Mouse (Mus musculus) embryonic fibroblast, embryonic 13.5 days (primary cell): ENCODE results near the gene Pcare. TPM values are rescaled to one million over a fixed set of nuclear protein-coding genes. Genes with fewer than 3 reads are reported as not detected.

Experiments
- H3K27ac ChIP-seq: 2 replicates; pipeline ENCODE4 v1.5.1; 2012; ENCODE audit warnings: low read length, control low read depth, inconsistent platforms; ENCODE audit not compliant: insufficient read depth
- H3K4me1 ChIP-seq: 2 replicates; pipeline ENCODE4 v1.6.1; 2011; ENCODE audit warnings: low read length; ENCODE audit not compliant: control insufficient read depth, insufficient read depth
- H3K4me3 ChIP-seq: 2 replicates; pipeline ENCODE4 v1.5.1; 2011; ENCODE audit warnings: mild to moderate bottlenecking, control low read depth, low read length; ENCODE audit not compliant: insufficient read depth
- CTCF ChIP-seq: IDR thresholded peaks from 2 replicates; pipeline ENCODE4 v1.5.1; 2011; ENCODE audit warnings: mild to moderate bottlenecking, control low read depth, low read length, moderate library complexity, borderline replicate concordance; ENCODE audit not compliant: insufficient read depth
- POLR2A ChIP-seq: IDR thresholded peaks from 2 replicates; pipeline ENCODE4 v1.6.1; 2011; ENCODE audit warnings: low read depth, mild to moderate bottlenecking, control low read depth, low read length, moderate library complexity
- polyA plus RNA-seq: library from polyadenylated mRNA; stranded (reverse); fragments of >200 nt; gene quantifications from 2 replicates; pipeline ENCODE4 v1.2.4, GENCODE M21; 2011; ENCODE audit warnings: low read depth; ENCODE audit not compliant: missing spikeins, insufficient read length

The Pcare gene
- polyA plus RNA-seq, 1 experiment: not detected

DNA sequence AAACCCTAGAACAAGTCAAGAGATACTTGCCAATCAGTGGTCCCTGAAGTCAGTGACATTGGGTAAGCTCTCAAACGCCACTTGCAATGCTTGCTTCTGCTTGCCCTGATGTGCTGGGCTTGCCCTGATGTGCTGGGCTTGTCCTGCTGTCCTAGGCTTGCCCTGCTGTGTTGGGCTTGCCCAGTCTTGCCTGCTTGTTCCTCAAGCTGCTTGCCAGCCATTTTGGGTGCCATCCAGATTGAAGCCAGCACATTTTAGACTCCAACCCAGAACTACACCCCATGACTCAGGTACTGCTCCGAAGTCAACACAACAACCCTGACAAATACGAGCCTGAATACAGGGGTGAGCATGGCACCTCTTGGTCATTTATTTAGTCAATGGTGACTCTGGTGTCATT lies 10.5 kb downstream of the Pcare start:
- H3K27ac ChIP-seq: peak overlapping the region; percentile 60; the same call in 1 of the 2 replicates
- TF ChIP-seq CTCF (no peak), POLR2A (no peak)
- peaks cover 4% of the 10 kb centered on the region; the same call in 1 of the 2 replicates for H3K4me1 ChIP-seq
- H3K4me3 ChIP-seq: no peak overlapping the region

DNA sequence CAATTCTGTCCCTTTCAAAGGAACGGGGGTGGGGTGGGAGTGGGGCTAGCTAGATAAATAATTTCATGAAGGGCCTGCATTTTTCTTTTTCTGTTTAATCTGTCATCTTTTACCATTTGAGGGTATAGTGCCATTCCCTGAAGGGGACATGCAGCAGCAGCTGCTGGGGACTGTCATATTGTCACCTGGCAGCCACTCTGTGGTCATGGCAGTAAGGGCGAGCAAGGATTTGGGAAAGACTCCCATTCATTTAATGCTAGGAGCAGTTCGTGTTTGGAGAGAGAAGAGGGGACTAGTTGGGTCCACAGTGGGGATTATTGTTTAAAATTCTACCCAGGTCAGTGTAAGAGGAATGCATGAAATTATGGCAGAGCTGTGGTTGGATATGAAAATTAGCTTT lies 16.3 kb downstream of the Pcare start:
- H3K27ac ChIP-seq: no peak overlapping the region
- no peak overlapping the region for H3K4me3 ChIP-seq
- no peak for TF ChIP-seq POLR2A
- TF ChIP-seq CTCF: no peak
- H3K4me1 ChIP-seq: no peaks in the 10 kb centered on the region

DNA sequence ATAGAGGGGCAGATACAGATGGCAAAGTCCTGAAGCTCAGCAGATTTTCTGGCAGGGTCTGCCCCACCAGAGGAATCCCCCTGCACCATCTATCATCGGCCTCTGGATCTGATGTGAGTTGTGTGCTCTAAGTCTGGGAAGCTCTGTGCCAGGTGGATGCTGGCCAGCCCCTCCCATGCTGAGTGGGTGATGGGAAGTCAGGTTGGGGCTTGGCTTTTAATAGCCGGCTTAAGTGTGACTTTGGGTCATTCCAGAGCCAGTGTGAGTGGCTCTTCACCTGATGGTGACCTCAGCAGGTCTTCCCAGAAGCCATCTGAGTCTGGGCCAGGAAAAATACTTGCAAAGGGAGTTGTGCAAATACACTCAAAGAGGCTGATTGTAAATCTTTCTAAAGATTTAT lies 22.0 kb downstream of the Pcare start:
- Histone ChIP-seq H3K4me3 (no peak overlapping the region), H3K27ac (no peak overlapping the region), H3K4me1 (no peaks in the 10 kb centered on the region)
- TF ChIP-seq CTCF (no peak), POLR2A (no peak)

DNA sequence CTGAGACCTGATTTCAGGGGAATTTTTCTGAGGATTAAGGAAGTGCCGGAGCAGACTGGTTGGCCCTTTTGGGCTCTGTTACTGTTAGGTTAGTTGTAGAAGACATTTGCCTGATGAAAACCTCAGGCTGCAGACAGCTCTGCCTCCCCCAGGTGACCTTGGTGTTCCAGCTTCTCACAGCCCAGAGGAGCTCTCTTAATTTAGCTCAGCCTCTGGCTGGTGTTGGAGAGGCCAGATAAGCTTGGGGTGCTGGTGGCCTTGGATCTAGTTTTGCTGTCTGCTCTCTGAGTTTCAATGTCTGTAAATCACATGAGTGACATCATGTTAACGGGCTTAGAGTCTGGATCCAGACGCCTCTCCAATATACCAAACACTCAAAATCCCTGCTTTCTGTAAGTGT lies 31.7 kb downstream of the Pcare start:
- no peaks in the 10 kb centered on the region for H3K4me1 ChIP-seq
- no peak overlapping the region for H3K4me3 ChIP-seq
- no peak for TF ChIP-seq POLR2A
- TF ChIP-seq CTCF: no peak
- no peak overlapping the region for H3K27ac ChIP-seq

DNA sequence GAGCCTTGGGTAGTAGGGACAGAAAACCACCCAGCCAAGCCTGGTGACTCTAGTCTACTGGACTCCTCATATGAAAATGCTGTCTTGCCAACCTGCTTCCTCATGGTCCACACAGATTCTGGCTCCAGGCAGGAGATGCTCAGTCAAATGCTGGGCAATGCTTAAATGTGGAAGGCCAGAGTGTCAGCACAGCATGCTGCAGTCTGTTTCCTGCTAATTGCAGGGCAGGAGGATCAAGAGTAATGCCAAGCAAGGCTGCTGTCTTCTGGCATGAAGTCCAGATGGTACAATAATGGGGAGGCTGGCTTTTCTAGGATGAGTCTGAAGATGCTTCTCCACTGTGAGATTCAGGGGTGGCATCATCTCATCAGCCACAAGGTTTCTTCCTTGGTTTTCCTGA lies 32.3 kb downstream of the Pcare start:
- Histone ChIP-seq H3K27ac (no peak overlapping the region), H3K4me1 (no peaks in the 10 kb centered on the region), H3K4me3 (no peak overlapping the region)
- no peak for TF ChIP-seq CTCF
- TF ChIP-seq POLR2A: no peak

DNA sequence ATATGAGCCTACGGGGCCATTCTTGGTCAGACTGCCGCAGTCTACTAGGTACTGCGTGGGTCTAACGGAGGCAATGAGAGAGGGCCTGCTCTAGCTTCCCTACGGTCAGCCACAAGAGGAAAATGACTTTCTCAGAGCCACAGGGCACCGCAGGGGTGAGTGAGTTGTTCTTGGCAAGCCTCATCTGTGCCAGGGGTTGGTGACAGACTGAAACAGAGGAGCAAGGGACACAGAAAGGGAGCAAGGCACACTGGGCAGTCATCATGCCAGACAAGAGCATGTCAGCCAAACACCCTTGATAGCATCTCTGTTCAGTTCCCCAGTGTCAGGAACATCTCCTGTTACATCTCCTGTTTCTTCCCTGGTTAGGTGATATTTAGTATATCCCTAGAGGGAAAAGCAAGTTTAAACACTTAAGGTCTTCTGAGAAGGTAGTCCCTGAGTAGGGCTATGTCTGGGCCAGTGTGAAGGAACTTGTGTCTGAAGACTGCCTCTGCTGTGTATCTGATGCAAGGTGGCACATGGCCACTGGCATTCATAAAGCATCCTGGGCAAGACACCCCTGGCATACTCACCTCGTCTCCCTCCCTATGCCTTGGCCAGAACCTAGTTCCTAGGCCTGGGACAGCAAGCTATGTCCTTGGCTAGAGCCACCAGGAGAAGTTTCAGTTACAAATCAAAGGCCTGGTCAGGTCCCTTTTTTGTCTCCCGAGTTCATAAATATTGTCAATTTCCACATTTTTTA lies 34.6 kb downstream of the Pcare start:
- H3K4me1 ChIP-seq: no peaks in the 10 kb centered on the region

DNA sequence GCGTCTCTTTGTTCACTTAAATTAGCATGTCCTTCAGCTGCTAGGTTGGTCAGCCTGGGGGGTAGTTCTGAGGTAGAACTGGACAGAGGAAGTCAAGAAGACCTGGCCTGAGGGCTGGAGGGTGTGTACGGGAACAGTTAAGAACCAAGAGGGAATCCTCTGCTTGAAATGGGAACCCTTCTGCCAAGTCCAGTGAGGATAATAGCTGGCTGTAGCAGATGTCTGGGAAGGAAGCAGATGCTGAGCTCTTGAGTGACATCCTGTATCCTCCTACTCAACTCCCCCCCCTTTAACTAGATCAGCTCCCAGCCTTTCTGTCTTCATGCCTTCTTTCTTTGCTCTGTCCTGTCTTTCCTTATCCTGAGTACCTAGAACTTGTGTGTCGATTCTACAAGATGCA lies 37.7 kb downstream of the Pcare start:
- Histone ChIP-seq H3K4me1 (no peaks in the 10 kb centered on the region), H3K27ac (no peak overlapping the region), H3K4me3 (no peak overlapping the region)
- TF ChIP-seq CTCF: no peak
- TF ChIP-seq POLR2A: no peak

More for the DNA sequence above, 34.6 kb downstream of the Pcare start:
- no peak overlapping the region for H3K27ac ChIP-seq
- H3K4me3 ChIP-seq: no peak overlapping the region
- TF ChIP-seq CTCF: no peak
- no peak for TF ChIP-seq POLR2A

DNA sequence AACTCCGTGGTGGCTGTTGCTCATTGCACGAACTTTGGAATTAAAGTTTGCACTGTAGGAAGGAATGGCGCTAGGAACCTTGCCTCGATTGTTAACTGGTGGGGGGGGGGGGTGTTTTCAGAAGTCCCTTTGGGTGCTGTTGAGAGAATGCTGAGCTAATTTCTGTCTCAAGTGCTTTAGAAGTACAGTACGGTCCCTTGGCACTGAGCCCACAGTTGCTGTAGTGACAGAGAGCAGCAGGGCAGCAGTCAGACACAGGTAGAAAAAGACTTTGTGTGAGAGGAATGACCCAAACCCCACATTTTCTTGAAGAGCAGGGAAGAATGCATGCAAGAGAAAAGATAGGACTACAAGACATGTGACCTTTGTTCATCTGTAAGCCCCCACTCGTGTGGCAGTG lies 40.4 kb downstream of the Pcare start:
- Histone ChIP-seq H3K4me3 (no peak overlapping the region), H3K27ac (no peak overlapping the region), H3K4me1 (no peaks in the 10 kb centered on the region)
- no peak for TF ChIP-seq POLR2A
- TF ChIP-seq CTCF: no peak

DNA sequence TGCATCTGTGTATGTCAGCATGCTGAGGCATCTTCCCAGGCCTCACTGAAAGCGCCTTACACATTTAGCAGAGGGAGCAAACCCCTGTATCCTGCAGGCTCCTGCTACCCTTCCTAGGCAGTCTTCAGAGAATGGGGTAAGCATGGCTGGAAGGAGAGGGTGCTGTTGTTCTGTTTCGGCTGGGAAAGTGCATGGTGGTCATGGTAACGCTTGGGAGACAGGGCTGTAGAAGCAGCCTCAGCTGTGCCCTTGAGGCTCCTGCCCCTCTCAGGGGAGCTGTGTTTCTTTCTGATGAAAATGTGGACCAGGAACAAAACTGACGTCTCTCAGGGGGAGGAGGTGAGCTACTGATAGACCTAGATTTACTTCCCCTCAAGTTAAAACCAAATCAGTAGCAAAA lies 45.0 kb downstream of the Pcare start:
- Histone ChIP-seq H3K4me1 (no peaks in the 10 kb centered on the region), H3K4me3 (no peak overlapping the region)
- TF ChIP-seq CTCF: no peak
- no peak for TF ChIP-seq POLR2A

DNA sequence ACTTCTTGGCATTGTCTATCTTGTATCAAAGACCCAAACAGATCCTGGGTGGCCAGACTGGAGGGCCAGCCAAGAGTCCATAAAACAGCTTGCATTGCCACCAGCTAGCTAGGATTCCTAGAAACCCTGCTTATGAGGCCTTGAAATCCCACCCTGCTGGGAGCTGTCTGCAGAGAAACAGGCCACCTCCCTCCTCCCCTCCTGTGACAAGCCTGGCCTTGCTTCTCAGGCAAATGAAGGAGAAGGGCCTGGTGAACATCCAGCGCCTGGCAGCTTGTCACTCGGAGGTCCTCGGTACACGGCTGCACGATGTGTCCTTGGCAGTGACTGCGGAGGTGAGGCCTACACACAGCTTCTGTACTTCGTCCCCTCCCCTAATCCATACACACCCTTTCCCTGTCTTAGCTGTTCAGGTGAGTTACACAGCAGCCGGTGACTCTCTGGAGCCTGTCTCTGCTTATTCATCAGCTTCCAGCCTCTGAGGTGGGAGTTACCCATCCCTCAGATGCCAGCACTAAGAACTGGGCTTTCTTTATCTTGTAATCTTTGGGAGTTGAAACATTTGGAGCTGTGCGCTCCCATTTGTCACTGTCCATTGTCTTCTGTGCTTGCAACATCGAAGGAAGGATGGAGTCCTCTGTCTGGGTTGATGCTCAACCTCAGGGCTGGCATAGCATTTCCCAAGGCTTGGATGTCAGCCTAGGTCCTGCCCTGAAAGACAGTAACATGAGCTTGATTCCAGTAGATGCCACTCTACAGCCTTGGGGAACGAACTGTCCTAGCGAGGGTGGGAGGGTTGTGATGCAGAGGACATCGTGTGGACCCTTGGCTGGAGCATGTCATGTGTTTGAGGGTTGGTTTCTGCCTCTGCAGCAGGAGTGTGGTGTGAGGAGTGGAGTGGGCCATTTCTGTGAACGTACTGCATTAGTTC lies 46.9 kb downstream of the Pcare start:
- H3K27ac ChIP-seq: no peak overlapping the region
- TF ChIP-seq POLR2A (no peak), CTCF (no peak)
- H3K4me1 ChIP-seq: no peaks in the 10 kb centered on the region
- H3K4me3 ChIP-seq: no peak overlapping the region

More for the DNA sequence above, 45.0 kb downstream of the Pcare start:
- H3K27ac ChIP-seq: no peak overlapping the region
